Mouse (Mus musculus): Measurements from ENCODE around the gene Rabl6.
"Not testable (repeated sequence)": the region's sequence is repeated elsewhere in the genome, so short reads cannot be mapped to it uniquely, and the experiment has no call there.

- TF ChIP-seq CTCF (IDR thresholded peaks at IDR 0.05; ENCODE audit: borderline replicate concordance, extremely low read depth, insufficient read depth, insufficient read length); POLR2A (IDR thresholded peaks at IDR 0.05; ENCODE audit: borderline replicate concordance, extremely low read depth, insufficient read depth, insufficient read length, poor library complexity, severe bottlenecking): not testable (repeated sequence)
Measured at GRCm38 (mm10) chr2:25555479-25555878, 52.8 kb downstream of the Rabl6 start.

Data from brain, embryonic 14.5 days (tissue).